Mouse (Mus musculus) heart, embryonic 11.5 days (tissue): Measurements from ENCODE around the gene Mrpl3. TPM values are rescaled to one million over a fixed set of nuclear protein-coding genes. Genes with fewer than 3 reads are reported as not detected.

ENCODE experiments used
- ATAC-seq: fragments of 200-750 bp; cut with Nextera tagmentation; replicated peaks from 2 replicates; pipeline ENCODE4 v1.8.0; 2017; ENCODE audit warnings: moderate library complexity; ENCODE audit not compliant: insufficient number of reproducible peaks, low FRiP score, low TSS enrichment
- H3K27ac ChIP-seq: fragments of 300-500 bp; sonication (generic); 2 replicates; pipeline ENCODE4 v1.5.1; 2014; ENCODE audit warnings: mild to moderate bottlenecking, low read depth, low read length
- H3K27me3 ChIP-seq: fragments of 300-500 bp; sonication (generic); 2 replicates; pipeline ENCODE4 v1.6.1; 2014; ENCODE audit warnings: mild to moderate bottlenecking, low read length, mixed read lengths; ENCODE audit not compliant: control insufficient read depth, insufficient read depth
- H3K36me3 ChIP-seq: fragments of 300-500 bp; sonication (generic); 2 replicates; pipeline ENCODE4 v1.6.1; 2014; ENCODE audit warnings: mild to moderate bottlenecking, low read length, moderate library complexity, mixed read lengths; ENCODE audit not compliant: control insufficient read depth, insufficient read depth
- H3K4me1 ChIP-seq: fragments of 300-500 bp; sonication (generic); 2 replicates; pipeline ENCODE4 v1.6.1; 2014; ENCODE audit warnings: low read length; ENCODE audit not compliant: control insufficient read depth, insufficient read depth
- H3K4me2 ChIP-seq: fragments of 300-500 bp; sonication (generic); 2 replicates; pipeline ENCODE4 v1.6.1; 2014; ENCODE audit warnings: mild to moderate bottlenecking, moderate library complexity
- H3K4me3 ChIP-seq: fragments of 300-500 bp; sonication (generic); 2 replicates; pipeline ENCODE4 v1.5.1; 2014; ENCODE audit warnings: low read depth, low read length
- H3K9ac ChIP-seq: fragments of 300-500 bp; sonication (generic); 2 replicates; pipeline ENCODE4 v1.6.1; 2014; ENCODE audit warnings: mild to moderate bottlenecking, low read depth, low read length, moderate library complexity
- H3K9me3 ChIP-seq: fragments of 300-500 bp; sonication (generic); replicated peaks from 2 replicates; pipeline ENCODE4 v1.6.1; 2016; ENCODE audit warnings: low read length; ENCODE audit not compliant: control insufficient read depth
- WGBS: fragments of 180-500 bp; shearing (Covaris S2); extraction: QIAGEN DNeasy Blood & Tissue Kit; methylation state at CpG from one replicate; pipeline ENCODE4 v1.1.7; 2014; ENCODE audit not compliant: insufficient replicate concordance; 5-methylcytosine and 5-hydroxymethylcytosine counted together
- polyA plus RNA-seq: library from polyadenylated mRNA; unstranded; fragments of >200 nt; fragmentation: Nextera tagmentation; extraction: Ambion mirVana; gene quantifications from 2 replicates; pipeline ENCODE4 v1.2.1, GENCODE M21; 2014

The Mrpl3 gene
- 117 and 122 TPM in 2 replicates for polyA plus RNA-seq

- H3K9ac ChIP-seq, result peak within 1 kb of the TSS; percentile 96
- peak; percentile 72 for ATAC-seq
- H3K27ac ChIP-seq, result peak within 1 kb of the TSS; percentile 69
- H3K9me3 ChIP-seq, result no peaks in the 10 kb centered on the region
- H3K36me3 ChIP-seq, result peaks cover 21% of the 10 kb centered on the region
- H3K27me3 ChIP-seq, result no peaks in the 10 kb centered on the region
- peak within 1 kb of the TSS; percentile 77 for H3K4me2 ChIP-seq
- WGBS, result under 1% methylated on average over 31 of the region's 31 CpGs
- 0 out of 2 replicates have a peak, but pooled peaks cover 2% of the 10 kb centered on the region for H3K4me1 ChIP-seq
- H3K4me3 ChIP-seq, result peak within 1 kb of the TSS; percentile 85
Observed at GRCm38 (mm10) chr9:105053147-105053557, at the start of gene Mrpl3. Mrpl3 (plus strand) TSS chr9:105053239.

- no peak overlapping the region for H3K4me3 ChIP-seq
- H3K4me2 ChIP-seq, result no peak overlapping the region
- no peak overlapping the region for H3K9ac ChIP-seq
- 29% methylated on average over 2 of the region's 2 CpGs for WGBS
- H3K36me3 ChIP-seq, result no peaks in the 10 kb centered on the region
- ATAC-seq, result no peak
- H3K27me3 ChIP-seq, result no peaks in the 10 kb centered on the region
- H3K4me1 ChIP-seq, result no peaks in the 10 kb centered on the region
- H3K9me3 ChIP-seq, result no peaks in the 10 kb centered on the region
- H3K27ac ChIP-seq, result no peak overlapping the region
Observed at GRCm38 (mm10) chr9:105010721-105011120, 42.3 kb upstream of the Mrpl3 start.

DNA sequence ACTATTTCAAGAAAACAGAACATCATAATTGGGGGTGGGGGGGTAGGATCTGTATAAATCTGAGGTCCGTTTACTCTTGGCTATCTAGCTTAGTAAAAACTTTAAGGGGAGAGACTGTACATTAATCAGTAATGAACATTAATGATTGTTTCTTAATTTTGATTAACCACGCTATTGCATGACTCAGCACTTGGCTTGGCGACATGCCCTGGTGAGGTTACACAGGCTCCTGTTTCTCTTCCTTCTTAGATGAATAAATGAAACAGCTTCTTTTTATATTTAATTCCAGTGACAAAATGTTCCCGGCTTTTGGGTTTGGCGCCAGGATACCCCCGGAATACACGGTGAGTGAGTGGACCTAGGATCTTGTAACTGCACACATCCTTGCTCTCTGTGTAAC, 34.9 kb upstream of the Mrpl3 start:
- Histone ChIP-seq H3K4me2 (no peak overlapping the region), H3K9me3 (no peaks in the 10 kb centered on the region), H3K27ac (no peak overlapping the region), H3K9ac (no peak overlapping the region), H3K27me3 (no peaks in the 10 kb centered on the region), H3K4me3 (no peak overlapping the region), H3K4me1 (no peaks in the 10 kb centered on the region), H3K36me3 (no peaks in the 10 kb centered on the region)
- ATAC-seq, result no peak
- 88% methylated on average over 7 of the region's 7 CpGs for WGBS

DNA sequence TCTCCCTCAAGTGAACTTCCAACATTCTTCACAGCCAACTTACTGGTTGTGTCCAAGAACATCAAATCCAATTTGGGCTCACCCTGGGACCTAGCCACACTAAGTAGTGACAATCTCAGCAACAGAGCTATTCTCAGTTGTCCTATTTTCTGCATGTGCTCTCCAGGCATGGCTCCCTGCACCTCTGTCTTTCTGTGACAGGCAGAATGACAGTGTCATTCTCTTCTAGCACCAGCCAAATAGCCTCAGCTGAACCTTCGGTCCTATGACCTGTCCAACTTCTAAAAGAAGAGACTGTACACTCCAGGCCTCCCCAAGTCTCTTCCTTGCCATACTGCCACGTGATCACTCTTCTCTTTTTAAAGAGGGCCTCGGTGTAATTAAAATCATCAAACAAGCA, 24.7 kb upstream of the Mrpl3 start:
- H3K4me1 ChIP-seq, result no peaks in the 10 kb centered on the region
- no peak overlapping the region for H3K4me3 ChIP-seq
- no peak overlapping the region for H3K27ac ChIP-seq
- no peak overlapping the region for H3K9ac ChIP-seq
- no peaks in the 10 kb centered on the region for H3K9me3 ChIP-seq
- H3K27me3 ChIP-seq, result no peaks in the 10 kb centered on the region
- no peaks in the 10 kb centered on the region for H3K36me3 ChIP-seq
- ATAC-seq, result no peak
- H3K4me2 ChIP-seq, result no peak overlapping the region
- WGBS, result 68% methylated on average over 3 of the region's 3 CpGs

DNA sequence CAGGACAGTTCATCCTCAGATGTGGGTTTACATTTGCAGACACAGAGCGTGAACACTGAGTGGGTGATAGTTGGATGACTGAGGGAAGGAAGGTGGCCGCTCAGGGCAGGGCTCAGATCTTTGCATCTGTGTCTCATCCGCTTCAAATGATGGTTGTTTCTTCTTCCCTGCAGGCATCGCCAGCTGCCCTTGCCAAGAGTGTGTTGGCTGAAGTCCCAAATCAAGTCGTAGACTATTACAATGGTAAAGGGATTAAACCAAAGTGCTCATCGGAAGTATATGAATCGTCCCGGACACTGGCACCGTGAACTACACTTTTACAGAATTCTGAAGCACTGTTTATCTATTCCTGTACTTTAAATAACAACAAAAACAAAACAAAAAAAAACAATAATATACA, 20.5 kb upstream of the Mrpl3 start:
- H3K9ac ChIP-seq, result no peak overlapping the region
- H3K4me2 ChIP-seq, result no peak overlapping the region
- no peak overlapping the region for H3K27ac ChIP-seq
- no peaks in the 10 kb centered on the region for H3K9me3 ChIP-seq
- WGBS, result 84% methylated on average over 9 of the region's 9 CpGs
- H3K4me3 ChIP-seq, result no peak overlapping the region
- no peaks in the 10 kb centered on the region for H3K4me1 ChIP-seq
- no peaks in the 10 kb centered on the region for H3K27me3 ChIP-seq
- no peaks in the 10 kb centered on the region for H3K36me3 ChIP-seq
- ATAC-seq, result no peak

DNA sequence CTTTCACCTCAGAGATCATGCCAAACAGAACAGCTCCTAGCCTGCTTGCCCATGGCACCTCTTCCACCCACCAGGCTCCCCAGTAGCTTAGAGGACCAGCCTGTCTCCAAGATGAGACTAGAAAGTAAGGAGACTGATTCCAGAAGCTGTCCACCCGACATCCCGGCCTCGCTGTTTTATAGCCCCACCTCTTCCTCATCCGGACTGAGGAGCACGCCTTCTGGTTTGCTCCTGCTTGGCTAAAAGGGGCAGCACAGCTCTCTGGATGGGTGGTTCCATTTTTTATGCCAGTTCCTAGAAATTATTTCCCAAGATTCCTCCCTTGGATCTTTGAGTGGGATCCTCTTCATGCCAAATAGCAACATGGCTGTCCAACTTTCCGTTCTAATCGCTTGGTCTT, 19.4 kb upstream of the Mrpl3 start:
- WGBS, result 82% methylated on average over 7 of the region's 7 CpGs
- Histone ChIP-seq H3K9me3 (no peaks in the 10 kb centered on the region), H3K4me3 (no peak overlapping the region), H3K4me2 (no peak overlapping the region), H3K27ac (no peak overlapping the region), H3K4me1 (no peaks in the 10 kb centered on the region), H3K9ac (no peak overlapping the region), H3K27me3 (no peaks in the 10 kb centered on the region), H3K36me3 (no peaks in the 10 kb centered on the region)
- no peak for ATAC-seq

- no peak overlapping the region for H3K4me3 ChIP-seq
- no peak for ATAC-seq
- H3K4me1 ChIP-seq, result no peaks in the 10 kb centered on the region
- no peaks in the 10 kb centered on the region for H3K36me3 ChIP-seq
- H3K4me2 ChIP-seq, result no peak overlapping the region
- 69% methylated on average over 3 of the region's 3 CpGs for WGBS
- no peak overlapping the region for H3K9ac ChIP-seq
- H3K27ac ChIP-seq, result no peak overlapping the region
- no peaks in the 10 kb centered on the region for H3K9me3 ChIP-seq
- no peaks in the 10 kb centered on the region for H3K27me3 ChIP-seq
Observed at GRCm38 (mm10) chr9:105037847-105038246, 15.2 kb upstream of the Mrpl3 start.

DNA sequence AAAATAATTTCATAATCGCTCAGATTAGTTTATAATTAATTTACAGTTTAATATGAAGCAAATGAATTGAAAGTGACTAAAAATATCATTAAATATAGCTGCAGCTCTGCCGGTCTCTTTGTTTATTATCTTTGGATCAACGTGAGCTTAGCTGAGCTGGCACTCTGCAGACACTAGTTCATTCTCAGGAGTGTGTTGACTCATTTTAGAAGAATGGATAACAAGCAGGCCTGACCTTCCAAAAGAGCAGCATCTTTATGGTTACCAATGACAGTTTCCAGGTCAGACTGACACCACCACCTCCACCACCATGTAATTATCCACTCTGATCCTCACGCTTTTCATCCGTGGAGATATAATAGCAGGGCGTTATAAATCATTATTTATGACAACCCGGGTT, 7.0 kb upstream of the Mrpl3 start:
- Histone ChIP-seq H3K4me3 (no peak overlapping the region), H3K9ac (no peak overlapping the region), H3K36me3 (no peaks in the 10 kb centered on the region), H3K4me2 (no peak overlapping the region), H3K9me3 (no peaks in the 10 kb centered on the region), H3K27me3 (no peaks in the 10 kb centered on the region), H3K4me1 (no peaks in the 10 kb centered on the region), H3K27ac (no peak overlapping the region)
- 70% methylated on average over 7 of the region's 7 CpGs for WGBS
- ATAC-seq, result no peak

DNA sequence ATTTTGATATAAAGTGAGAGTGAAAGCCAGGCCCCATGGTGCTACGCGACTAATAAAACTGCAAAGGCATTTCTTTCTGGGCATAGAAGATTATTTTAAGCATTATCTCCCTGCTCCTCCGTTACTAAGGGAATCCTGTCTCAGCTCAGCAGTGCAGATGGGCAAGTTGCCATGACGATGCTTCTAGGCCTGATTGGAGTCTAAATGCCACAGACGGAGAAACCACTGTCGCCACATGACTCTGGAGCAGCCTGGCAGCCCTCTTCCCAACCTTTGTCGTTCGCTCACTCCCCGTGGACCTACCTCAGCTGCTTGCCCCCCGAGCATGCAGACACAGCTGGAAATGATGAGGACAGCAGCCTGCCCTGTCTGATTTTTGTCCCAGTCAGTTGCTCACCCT, 4.7 kb upstream of the Mrpl3 start:
- no peak overlapping the region for H3K4me3 ChIP-seq
- 65% methylated on average over 10 of the region's 10 CpGs for whole genome bisulfite sequencing
- no peaks in the 10 kb centered on the region for H3K27me3 ChIP-seq
- no peak for ATAC-seq
- no peaks in the 10 kb centered on the region for H3K4me1 ChIP-seq
- no peaks in the 10 kb centered on the region for H3K36me3 ChIP-seq
- H3K27ac ChIP-seq, result no peak overlapping the region
- no peaks in the 10 kb centered on the region for H3K9me3 ChIP-seq
- H3K9ac ChIP-seq, result no peak overlapping the region
- H3K4me2 ChIP-seq, result no peak overlapping the region
